Mouse (Mus musculus): ENCODE measurements around the gene Prrxl1. TPM values are rescaled to one million over a fixed set of nuclear protein-coding genes. Genes with fewer than 3 reads are reported as not detected.

Prrxl1 gene
- polyA plus RNA-seq (2017; shearing (Covaris generic)), result under 1 TPM in 1 of 3 experiments, not detected in 2; 0.26 TPM

DNA sequence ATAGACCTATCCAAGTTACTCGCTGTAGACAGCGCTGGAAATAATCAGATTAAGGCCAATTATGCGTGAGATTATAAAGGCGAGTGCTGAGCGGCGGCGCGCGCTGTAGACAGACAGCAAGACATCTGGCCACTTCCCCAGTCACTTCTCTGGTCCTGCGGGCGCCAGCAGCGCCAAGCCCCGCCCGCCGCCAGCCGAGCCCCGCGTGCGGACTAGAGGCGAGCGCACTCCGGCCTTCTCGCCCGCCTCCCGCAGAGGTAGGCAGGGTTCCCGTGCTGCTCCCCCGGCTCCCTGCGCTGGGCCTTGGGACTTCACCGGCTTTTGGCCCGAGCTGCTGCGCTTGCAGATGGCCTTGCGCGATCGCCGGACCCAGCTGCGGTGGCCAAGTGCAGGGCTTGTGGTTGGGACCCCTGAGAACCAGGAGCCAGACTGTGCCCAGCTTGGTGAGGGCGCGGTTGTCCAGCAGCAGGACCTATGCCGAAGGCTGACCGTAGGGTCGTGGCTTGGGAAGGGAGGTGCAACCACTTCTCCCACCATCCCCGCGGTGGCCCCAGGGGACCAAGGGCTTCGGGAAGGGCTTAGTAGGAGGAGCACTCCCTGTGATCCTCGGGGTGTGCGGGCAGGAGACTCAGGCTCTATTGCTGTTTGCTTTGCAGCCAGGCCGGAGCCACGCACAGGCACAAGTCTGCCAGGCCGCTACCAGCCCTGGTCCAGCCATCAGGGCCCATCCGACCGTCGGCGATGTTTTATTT lies at the start of gene Prrxl1:
Gene Prrxl1, plus strand, starts transcription at position 118 of the 752 bp plus-strand sequence.
- no peak for ATAC-seq

DNA sequence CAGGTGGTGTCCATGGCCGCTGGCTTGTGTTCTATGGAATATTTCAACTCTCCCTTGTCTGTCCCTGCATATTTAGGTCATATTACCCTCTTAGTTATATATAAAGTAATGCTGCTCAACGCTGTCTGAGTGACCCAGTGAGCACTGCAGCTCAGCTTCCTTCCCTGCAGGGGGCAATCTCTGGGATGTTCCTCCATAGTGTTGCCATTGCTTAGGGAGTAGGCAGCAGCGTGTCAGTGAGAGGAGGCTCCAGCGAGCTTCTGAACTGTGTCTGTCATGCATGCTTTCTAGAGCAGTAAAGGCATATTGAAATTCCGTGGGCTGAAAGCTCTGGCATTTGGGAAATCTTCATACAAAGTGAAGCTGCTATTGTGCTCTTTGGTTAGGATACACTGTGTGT lies 47.4 kb upstream of the Prrxl1 start:
- no peak for ATAC-seq

DNA sequence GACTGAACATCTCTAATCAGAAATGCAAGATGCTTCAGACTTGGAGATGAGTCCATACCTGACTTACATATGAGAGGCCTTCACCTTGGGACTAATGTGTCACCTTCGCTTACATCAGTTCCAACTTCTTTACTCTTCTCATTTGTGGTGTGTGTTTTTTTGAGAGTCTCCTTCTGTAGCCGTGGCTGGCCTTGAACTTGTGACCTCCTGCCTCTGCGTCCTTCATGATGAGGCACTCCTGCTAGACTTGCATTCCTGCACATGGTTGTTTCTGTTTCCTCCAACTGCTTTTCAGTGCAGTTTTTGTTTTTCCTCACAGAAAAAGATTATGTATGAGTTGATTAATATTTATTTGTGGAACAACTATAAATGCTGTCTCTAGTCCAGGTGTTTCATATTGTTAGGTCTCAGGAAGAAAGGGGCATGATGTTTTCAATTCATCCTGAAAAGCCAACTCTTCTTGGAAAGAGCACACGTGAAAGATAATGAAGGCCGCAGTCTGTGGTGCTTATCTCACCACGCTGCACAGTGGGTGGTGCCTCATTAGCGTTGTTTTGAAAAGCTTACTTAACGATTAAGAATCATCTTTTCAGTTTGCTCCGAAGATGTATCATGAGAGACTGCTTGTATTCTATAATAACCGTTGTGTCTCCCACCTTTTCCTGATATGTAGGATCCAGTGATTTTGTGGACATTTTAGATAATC lies 45.9 kb upstream of the Prrxl1 start:
- no peak for ATAC-seq

DNA sequence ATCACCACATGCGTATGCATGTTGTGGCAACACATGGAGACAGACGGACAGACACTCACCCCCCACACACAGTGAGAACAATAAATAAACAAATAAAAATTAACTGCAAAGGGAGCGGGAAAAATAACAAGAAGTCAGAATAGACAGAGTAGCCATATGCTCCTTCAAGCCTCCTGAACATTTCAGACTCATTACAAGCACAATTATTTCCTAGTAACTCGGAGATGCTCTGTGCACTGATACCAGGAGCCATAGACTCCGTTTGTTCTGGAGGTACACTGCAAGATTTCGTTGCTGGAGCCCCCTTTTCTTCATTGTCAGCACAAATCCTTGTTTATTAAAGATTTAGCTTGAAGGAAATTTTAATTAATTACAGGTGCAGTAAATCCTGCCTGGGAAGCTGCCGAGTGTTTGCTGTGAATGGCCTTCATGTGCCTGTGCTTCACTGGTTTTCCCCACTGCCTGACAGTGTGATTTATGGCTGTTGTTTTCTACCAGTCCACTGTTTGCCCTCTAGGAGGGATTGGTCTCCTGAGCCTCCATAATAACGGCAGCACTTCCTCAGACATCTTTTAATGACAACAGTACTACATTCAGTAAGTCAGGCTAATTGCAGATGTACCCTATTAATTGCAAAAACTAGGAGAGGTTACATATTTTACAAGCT lies 44.2 kb upstream of the Prrxl1 start:
- ATAC-seq, result no peak

DNA sequence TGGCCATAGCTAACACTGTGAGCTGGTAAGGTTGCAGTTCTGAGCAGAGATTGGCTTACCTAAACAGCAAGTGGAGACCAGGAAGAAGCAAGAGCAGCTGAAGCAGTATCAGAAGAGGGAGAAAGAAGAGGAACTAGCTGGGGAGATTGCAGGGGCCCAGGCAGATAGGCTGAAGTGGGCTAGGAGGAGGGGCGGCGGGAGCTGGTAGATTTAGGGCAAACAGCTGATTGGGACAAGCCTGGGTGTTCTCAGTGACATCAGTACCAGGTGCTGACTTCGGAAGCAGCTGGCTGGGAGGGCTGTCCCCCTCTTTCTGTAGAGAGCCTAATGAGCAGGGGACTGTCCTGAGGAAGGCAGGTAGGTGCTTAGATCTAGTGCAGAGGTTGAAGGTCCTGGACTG lies 37.8 kb upstream of the Prrxl1 start:
- ATAC-seq, result no peak

DNA sequence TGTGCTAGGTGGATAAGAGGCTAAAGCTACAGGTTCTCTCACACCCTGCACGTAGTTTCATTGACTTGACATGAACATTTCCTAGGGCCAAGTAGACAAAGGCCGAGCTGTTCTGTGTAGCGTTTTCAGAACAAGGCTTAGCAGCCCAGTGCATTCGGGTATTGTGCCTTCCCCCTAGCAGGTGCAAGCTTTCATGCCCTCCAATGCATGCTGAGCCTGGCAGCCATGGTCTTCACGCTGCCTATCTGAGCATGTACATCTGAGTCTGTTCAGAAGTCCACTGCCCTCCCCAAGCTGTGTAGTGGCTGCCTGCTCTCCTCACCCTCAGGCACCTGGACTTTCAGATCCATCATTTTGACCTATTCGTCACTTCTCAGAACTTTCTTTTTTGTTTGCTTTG lies 35.5 kb upstream of the Prrxl1 start:
- no peak for ATAC-seq

DNA sequence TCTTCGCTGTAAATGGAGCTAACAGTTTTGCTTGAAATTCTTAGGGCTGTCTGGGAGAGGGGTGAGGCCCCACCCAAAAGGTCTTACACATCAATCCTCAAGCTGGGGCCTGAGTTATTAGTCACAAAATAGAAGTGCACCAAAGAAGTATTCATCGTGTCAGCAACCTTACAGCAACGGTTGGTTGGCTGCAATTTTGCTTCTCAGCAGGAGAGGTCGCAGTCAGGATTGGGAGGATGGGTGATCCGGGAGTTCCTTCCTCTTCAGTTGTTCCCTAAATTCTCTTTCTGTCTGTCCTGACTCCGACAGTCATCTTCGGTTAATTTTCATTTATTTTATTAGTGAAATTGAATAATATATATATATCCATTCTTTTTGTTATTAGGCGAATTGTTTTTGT lies 26.7 kb upstream of the Prrxl1 start:
- no peak for ATAC-seq

DNA sequence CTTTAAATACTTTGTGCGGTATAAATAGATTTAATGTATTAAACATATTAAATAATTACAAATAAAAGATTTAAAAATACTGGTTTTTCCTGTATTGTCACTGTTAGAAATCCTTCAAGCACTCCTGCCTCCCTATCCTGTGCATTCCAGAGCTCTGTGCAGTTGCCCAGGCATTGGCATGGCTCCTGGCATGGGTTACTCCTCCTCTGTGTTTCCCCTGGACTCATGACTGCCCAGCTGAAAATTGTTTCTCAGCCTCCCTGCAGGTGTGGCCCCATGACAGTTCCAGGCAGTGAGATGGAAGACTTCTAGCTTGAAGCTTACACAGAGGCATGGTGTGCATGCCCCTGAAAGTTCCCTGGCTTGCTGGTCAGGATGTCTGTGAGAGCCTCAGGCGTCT lies 20.8 kb upstream of the Prrxl1 start:
- no peak for ATAC-seq

DNA sequence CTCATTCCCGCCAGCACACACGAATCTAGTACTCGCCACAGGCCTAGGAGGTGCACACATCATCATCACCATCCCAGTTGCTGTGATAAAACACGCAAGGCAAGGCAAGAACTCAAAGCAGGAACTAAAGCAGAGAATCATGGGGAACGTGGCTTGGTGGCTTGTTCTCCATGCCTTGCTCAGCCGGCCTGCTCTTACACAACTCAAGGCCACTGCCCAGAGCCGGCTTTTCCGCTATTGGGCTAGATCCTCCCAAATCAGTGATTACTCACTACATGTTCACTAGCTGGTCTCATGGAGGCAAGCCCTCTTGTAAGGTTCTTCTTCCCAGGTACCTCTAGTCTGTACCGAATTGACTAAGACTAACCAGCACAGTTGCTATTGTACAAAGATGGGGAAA lies 15.5 kb upstream of the Prrxl1 start:
- ATAC-seq, result no peak

DNA sequence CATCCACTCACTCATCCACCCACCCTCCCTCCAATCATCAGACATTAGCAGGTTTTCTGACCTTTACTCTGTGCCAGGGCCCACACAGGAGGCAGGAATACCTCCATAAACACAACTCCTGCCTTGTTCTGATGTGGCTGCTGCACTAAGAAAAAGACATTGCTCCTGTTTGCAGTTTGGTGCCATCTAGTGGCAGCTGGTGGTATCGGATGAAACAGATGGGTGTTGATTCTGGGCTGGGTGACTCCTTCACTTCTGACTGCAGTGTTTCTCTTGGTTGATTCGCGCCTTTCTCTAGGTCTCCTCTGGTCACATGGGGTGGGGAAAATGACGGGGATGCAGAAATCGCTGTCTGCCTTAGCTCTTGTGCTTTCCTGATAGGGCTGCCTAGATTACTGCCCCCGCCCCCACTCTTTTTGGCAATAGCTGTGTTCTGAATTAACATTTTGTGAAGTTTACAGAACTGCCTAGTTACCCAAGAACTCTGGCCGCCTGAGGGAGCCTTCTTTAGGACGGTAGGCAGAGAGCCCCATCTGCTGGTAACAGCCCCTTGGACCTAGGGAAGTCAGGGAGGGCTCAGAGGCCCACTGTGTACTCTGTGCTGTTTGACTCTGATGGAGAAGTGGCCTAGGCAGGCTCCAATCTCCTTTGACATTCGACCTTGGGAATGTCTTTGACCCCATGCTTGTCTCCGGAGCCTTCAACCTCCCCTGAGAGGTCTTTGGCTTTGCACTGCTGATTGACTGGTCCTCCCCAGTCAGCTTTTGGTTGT lies 12.0 kb upstream of the Prrxl1 start:
- no peak for ATAC-seq

DNA sequence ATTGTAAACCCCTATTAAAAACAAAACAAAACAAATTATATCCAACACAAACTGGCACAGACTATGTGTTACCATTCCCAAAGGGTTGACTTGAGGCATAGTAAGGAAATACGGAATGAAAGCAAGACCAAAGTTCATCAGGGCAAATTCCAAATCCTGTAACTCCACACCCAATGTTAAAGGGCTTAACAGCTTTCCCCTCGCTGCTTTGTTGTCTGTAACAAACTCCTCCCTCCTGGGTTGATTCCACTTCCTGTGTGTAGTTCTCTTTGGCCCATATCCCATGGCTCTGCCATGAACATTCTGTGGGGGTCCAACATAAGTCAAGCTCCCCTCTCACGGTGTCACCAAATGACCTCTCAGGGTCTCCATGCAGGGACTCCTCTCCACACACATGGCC lies 8.8 kb upstream of the Prrxl1 start:
- no peak for ATAC-seq

DNA sequence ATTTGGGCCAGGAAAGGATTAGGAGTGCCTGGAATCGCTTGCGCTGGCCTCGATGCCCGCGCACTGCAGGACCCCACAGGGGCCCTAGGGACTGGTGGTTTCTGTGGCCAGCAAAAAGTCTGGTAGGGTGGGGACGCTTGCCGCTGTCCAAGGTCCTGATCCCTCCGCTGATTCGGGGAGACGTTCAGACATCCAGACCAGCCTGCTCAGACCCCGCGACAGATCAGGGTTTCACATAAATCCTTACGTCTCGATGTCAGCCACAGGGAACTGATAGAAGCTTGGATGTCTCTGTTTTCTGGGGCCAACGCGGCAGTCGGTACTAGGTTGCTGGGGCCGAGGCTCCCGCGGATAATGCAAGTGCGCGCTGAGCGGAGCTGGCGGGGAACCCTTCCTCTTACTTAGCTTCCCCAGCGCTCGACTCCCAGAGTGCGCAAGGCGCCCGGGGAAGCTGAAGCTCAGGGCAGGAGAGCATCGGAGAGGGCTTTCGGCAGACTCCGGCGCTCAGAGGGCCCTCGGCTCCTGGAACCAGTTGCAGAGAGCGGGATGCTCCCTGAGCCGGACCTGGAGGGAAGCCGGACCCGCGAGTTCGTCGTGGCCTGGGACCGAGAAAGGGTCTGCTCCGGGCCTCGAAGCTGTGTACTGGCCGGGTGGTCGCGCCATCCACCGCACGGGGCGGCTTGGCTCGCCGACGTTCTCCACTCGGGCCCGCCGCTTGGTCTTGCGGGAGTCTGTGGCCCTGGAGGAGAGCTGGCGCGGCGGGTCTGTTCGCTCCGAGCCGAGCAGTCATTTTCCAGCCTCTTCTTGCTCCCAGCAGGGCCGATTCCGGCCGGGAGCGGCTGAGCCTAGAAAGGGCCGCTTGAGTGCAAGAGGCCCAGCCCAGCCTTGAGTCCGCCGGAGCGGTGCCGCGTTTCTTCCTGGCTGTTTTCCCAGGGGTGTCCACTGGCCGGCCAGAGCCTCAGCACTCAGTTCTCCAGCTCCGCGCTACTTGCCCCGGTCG lies 1.7 kb upstream of the Prrxl1 start:
- no peak for ATAC-seq

DNA sequence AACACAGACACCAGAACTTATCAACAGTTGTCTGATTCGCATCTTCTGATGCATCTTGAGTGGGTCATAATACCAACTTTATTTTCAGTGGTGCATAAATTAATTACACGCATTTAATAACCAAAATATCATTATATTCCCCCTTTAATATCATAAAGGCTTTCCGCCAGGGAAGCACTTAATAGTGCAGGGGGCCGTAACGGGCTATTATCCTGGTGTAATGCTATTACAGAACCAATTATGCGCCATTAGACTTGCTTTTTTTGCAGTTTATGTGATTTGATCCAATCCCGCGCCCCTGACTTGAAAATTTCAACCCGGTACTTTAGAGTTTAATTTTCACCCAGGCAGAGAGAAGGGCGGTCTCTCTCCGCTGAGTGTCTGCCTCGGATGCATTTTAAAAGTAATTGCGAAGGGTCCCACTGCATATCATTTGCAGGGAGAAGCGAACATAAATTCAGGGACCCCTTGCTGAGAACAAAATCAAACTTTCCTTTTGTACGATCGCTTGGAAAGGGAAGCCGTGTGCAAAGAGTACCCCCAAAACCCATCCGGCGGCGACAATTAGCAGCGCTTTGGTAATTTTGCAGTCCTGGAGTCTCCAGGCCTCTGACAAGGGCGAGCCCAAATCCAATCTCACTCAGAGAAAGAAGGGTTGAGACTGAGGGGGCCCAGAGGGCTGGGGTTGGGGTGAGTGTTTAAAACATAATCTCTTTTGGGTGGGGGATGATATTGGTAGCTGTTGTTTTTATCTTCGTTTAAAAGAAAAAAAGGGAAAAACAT lies 579 bp upstream of the Prrxl1 start:
- ATAC-seq, result no peak

DNA sequence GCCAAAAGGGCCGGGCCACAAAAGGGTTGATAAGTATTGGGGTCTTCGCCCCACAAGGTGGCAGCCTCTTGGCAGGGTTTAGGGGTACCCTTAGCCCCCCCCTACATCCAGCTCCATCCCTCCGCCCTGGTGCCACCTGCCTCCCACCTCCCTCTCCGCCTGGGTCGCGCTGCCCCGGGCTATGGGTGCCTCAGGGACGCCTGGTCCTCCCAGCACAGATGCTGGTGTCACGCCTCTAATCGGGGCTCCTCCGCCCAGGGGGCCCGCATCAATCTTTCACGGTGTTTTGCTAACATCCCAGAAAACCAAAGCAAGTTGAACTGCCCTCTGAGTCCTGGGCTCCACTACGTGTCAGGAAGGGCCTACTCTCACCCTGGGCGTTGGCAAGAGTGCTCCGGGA lies 903 bp downstream of the Prrxl1 start:
- ATAC-seq, result no peak

DNA sequence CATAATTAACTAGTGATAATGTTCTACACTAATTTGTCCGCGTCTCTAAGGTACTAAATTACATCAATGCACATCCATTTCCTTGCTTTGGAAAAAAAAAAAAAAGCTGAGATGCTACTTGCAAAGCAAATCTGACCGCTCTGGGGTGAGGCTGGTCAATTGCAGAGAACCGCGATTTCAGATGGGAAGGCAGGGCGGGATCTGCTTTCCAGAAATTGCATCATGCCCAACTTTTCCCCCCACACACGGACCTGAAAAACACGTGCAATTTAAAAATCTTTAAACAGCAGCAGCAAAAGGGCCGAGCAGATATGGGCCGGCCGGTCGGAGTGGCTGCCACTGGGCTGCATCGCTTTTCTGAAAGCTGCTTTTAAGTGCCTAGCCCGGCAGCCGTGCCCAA lies 6.3 kb downstream of the Prrxl1 start:
- no peak for ATAC-seq

DNA sequence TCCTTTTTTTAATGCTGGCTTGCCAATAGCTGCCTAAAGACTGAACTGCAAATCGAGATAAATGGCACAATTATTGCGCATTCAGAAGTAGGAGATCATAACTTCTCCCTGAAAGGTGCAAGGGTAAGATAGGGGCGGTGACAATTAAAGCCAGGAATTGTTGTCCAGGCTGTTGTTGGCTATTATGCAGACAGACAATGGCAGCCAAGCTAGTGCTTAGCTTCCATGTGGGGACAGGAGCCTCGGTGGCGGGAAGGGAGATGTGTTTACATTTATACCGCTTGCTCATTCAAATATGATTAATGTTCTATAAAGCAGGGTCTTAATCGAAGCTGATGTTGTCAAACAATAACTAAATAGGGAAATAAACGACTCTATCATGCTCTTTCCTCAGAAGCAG lies 7.1 kb downstream of the Prrxl1 start:
- no peak for ATAC-seq

DNA sequence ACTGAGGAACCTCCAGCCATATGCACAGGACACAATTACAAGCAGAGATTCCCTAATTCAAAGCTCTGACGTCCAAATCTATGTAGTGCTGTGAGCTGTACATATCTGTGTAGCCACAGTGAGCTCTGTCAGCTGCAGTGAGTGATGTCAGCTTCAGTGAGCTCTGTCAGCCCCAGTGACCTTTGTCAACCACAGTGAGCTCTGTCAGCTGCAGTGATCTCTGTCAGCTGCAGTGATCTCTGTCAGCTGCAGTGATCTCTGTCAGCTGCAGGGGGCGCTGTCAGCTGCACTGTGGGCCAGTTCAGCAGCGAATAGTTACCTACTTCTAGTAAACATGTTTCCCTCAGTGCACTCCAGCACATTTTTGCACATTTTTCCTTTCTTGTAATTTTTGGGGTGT lies 10.2 kb downstream of the Prrxl1 start:
- no peak for ATAC-seq

DNA sequence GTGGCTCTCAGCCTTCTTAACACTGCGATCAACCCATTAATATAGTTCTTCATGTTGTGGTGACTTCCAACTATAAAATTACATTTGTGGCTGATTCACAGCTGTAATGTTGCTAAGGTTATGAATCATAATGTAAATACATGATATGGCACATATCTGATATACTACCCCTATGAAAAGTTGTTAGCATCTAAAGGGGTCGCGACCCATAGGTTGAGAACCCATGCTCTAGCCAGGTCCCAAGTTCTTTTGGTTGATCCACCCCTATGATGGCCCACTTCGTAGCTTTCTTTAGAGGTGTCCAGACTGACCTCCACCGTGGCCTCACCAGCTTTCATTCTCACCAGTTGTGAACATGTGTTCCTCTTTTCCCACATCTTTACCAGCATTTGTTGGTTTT lies 18.0 kb downstream of the Prrxl1 start:
- no peak for ATAC-seq

DNA sequence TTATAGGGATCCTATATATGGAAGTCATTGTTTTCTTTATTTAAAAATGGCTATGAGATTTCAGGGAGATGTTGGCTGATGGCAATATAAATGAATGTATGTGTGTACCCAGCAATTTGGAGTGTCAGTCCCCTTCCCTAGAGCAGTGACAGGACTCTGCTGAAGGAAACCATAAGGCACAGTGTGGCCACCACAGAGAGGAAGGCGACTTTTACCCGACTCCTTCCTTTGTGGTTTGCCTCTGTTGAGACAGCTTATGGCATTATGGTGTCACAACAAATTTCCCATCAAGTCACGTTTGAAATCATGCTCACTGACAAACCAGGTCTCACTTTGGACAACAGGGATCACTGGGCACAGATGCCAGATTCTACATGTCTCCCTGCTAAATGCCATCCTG lies 25.0 kb downstream of the Prrxl1 start:
- no peak for ATAC-seq

DNA sequence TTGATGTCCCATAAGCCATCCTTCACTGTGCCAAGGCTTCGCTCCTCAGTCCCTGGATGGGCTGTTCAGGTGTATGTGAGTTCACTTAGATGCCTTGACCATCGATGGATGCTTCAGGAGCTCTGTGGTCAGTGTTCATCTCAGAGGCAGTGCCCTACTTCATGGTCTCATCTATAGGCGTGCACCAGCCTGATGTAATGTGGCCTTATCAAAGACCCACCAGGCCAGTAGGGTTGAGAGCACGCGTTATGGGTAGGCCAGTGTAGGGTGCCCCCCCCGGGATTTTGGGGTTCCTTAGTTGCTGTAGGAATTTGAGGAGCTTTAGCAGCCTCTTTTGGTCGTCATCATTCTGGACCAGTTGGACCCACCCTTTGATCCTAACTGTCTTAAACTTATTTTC lies 25.6 kb downstream of the Prrxl1 start:
- no peak for ATAC-seq

DNA sequence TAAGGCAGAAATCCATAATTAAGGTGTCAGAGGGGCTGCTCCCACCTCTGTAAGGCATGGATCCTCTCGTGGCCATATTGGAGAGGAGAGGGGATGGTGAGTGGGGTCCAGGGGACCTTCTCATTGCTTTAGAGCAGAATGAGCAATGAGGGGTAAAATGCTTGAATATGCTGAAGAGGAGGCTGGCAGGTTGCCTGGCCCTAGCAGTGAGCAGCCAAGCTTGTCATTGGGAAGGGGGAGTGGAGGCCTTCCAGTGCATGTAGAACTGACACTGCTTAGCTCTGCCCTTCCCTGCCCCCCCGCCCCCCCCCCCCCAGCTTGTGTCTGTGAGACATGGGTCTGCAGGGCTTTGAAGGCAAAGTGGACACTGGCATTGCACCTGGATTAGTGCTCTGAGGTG lies 28.1 kb downstream of the Prrxl1 start:
- ATAC-seq, result no peak
